Mouse (Mus musculus): ENCODE measurements around the gene Cpsf2. TPM values are rescaled to one million over a fixed set of nuclear protein-coding genes. Genes with fewer than 3 reads are reported as not detected.
A peak's percentile ranks its signal among the peaks of the same experiment; 100 is the strongest.
"Not testable (repeated sequence)": the region's sequence is repeated elsewhere in the genome, so short reads cannot be mapped to it uniquely, and the experiment has no call there.

Gene Cpsf2
- 9.5 and 10.8 TPM in 2 replicates for polyA plus RNA-seq (2012; rRNA removed)

DNA sequence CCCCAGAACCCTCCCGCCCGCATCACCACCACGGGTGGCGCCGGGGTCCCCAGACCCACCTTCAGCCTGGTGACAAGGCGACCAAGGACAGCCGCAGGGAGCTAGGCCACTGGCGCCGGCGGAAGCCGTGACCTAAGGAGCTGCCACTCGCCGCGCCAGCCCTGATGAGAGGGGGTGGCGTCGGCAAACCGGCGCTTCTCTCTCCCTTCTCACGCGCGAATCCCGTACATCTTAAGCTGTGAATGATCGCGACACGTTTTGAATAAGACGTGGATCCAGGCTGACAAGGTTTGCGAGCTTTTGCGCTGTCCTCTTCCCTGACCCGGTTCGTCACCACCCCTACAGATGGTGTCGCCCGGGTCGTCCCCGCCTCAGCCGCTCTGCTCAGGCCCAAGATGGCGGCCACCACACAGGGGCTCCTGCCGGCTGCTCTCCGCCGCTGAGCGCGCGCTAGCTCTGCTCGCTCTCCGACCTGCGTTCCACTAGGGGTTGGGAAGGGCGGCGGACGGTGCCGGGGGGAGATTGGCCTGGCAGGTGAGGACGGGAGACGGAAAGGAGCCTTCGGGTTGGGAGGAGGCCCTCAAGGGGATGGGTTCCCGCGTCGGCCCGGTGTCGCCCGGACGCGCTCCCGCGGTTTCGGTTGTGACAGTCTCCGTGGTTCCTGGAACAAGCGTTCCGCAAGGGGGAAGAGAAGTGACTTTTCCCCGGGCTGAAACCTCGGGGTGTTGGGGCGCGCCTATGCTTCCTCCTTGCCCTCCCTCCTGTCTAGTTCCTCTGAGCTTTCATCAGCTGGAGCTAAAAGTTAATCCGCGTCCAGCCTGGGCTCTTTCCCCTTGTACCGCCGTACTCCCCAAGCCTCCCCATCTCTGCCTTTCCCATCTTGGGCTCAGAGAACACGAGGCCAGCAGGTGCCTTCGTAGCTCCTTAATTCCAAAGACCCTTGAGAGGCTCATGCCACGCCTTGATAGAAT, at the start of gene Cpsf2:
Gene Cpsf2, plus strand, starts transcription at position 388 of the 971 bp plus-strand sequence.
- peak; percentile 93 for DNase-seq (ENCODE audit: low spot score)

DNA sequence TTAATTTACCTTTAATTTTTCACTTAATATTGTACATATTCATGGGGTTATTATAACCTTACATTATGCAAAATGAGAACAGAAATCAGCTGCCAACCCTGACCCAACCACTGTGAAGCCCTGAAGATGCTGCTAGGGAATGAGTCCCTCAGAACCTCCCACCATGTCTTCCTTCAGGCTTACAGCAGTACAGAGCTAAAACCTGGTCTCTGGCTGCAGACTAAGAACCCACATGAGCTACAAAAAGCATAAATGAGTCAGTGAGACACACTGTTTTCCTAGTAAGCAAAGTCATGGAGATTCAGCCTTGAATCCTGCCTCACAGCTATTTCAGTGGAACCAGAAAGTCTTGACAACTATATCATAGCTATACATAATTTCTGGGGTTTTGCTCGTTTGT, 47.4 kb upstream of the Cpsf2 start:
- no peak for DNase-seq (ENCODE audit: low spot score)

DNA sequence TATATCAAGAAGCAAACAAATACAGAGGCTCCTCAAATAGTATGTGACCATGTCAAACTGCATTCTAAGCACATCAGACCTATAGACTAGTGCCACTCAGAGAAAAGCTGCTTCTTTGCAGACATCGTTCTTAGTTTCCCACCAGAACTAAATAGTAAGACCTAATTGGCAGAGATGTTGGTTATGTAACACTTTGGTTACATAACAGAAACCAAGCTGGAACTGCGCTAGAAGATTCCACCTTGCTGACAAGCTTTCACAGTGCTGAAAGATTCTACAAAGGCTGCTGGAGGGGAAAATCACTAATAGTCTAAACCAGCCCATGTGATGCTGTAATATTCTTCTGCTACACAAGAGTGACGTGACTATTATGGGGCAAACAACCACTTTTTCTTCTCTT, 40.6 kb upstream of the Cpsf2 start:
- DNase-seq (ENCODE audit: low spot score): no peak

DNA sequence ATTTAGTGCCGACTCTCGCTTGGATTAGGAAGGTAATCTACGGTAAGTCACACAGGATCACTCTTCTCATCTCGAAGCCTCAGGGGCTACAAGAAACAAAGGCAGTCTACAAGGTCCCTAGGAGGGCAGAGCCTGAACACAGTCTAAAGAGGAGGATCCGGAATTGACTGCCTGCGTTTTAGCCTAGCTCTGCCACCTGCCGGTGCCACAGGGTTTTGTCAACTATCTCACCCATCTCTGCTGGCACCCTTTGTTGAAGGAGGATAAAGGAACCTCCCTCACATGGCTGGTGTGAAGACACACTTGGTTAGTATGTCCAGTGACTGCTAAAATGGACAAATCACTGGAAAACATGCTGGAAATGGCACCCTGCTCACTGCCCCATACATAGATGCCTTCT, 38.2 kb upstream of the Cpsf2 start:
- DNase-seq (ENCODE audit: low spot score): no peak

DNA sequence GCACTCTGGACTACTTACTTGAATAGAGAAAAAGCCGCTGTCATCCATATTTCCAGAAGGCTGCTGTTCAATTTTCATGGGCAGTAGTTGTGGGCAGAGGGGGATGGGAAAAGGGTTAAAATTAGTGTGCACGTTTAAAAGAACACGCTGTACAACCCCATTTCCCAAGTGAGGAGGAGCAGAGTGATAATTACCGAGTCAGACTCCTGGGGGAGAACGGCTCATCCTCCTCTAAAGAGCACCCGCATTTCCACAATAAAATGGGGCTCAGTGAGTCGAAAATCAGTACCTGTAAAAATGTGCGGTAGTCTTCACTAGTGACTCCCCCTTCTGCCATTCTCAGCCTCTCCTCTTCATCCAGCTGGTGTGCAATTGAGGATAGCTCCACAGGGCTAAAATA, 27.8 kb upstream of the Cpsf2 start:
- no peak for DNase-seq (ENCODE audit: low spot score)

DNA sequence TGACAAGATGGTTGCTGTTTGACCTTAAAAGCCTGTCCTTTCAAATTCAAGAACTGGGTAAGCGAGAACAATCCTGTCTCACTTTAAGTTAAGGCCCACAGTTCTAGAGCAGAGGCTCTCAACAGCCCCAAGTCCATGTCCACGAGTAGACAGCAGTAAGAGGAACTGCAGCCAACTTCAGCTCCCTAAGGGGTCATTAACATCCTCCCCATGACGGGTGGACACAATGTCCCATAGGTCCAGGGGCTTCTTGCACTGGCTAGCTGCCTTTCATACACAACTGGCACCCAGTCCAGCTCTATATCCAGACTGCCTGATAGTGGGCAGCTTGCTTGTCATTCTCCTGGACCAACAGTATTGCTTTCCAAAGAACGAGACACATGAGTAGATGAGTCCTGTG, 27.0 kb upstream of the Cpsf2 start:
- DNase-seq (ENCODE audit: low spot score): no peak

DNA sequence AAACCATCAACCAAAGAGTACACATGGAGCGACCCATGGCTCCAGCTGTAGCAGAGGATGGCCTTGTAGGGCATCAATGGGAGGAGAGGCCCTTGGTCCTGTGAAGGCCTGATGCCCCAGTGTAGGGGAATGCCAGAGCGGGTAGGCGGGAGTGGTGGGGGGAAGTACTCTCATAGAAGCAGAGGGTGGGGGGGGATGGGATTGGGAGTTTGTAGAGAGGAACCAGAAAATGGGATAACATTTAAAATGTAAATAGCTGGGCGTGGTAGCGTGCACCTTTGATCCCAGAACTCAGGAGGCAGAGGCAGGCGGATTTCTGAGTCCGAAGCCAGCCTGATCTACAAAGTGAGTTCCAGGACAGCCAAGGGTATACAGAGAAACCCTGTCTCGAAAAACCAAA, 20.0 kb upstream of the Cpsf2 start:
- DNase-seq (ENCODE audit: low spot score): not testable (repeated sequence)

DNA sequence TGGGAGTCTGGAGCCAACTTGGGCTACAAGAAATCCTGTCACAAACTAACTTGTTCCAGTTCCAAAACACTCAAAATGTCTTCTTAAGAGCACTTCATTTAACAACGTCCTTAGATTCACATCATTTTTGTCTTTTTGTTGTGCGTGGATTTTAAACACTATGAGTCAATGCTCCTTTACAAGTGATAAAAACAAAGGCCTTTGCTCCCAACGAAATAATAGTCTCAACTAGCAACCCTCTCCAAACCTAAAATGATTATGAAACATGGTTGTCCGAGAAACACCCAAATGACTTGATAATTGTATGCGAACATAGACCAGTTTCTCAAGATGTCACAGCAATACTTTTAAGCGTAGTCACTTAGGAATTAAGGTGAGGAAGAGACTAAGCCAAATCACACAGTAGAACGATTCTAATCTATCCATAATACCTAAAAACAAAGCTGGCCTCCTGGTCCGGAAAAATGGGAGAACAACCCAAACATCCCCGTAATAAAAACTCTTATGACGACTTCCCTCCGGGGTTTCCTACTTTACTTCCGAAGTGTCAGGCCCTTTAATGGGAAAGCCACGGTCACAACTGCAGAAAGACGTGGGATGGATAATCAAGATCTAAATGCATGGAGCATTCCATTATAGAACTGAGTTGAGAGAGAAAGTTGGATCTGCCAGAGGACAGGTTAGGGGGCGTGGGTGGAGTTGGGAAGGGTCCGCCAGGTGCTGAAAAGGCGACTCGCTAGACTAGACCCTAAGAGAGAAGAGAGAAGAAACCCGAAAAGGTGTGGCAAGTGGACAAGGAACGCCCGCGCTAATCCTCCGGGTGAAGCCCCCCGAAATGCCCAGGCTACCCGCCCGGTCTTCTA, 18.5 kb upstream of the Cpsf2 start:
- DNase-seq (ENCODE audit: low spot score): no peak

DNA sequence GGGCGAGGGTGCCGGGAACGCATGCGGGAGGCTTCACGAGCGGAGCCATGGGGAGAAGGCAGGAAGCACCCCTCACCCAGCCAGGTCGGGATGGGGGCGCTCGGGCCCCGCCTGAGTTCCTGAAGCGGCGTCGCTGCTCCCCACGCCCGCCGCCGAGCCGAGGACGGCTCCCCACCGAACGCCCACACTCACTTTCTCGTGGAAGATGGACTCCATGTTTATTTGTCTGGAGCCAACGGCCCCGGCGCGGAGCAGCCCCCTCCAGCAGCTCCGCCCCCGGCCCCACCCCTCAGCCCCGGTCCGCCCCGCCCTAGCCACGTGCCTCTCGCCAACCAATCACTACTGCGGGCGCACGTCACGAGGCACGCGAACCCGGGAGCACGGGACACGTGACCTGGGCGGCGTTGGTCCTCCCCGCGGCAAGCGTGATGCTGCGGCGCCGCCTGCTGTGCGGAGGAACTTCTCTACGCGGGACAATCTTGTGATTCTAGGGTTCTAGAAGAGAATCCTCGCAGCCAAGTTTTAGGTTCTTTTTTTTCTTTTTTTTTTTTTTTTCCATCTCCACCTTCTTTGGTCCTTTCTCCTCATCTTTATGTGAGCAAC, 17.7 kb upstream of the Cpsf2 start, which contains the start of gene Atxn3:
Gene Atxn3, minus strand, starts transcription at position 305 of the 603 bp plus-strand sequence.
- DNase-seq (ENCODE audit: low spot score): peak; percentile 98

DNA sequence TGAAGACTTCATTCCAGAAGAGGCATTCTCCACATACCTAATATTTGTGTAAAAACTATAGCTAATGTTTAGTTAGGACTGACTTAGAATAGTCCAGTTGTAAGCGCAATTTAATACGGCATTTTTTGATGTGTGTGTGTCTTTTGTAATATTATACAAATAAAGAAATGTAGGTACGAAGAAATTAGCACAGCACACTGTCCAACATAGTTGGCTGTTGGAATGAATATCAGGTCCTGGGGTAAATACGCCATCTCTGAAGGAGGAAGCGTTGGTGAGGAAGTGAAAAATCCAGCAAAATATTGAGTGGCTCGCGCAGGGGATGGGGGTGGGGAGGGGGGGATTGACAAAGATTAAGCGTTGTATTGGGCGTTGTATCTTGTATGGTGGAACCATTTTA, 17.2 kb upstream of the Cpsf2 start:
- DNase-seq (ENCODE audit: low spot score): no peak

DNA sequence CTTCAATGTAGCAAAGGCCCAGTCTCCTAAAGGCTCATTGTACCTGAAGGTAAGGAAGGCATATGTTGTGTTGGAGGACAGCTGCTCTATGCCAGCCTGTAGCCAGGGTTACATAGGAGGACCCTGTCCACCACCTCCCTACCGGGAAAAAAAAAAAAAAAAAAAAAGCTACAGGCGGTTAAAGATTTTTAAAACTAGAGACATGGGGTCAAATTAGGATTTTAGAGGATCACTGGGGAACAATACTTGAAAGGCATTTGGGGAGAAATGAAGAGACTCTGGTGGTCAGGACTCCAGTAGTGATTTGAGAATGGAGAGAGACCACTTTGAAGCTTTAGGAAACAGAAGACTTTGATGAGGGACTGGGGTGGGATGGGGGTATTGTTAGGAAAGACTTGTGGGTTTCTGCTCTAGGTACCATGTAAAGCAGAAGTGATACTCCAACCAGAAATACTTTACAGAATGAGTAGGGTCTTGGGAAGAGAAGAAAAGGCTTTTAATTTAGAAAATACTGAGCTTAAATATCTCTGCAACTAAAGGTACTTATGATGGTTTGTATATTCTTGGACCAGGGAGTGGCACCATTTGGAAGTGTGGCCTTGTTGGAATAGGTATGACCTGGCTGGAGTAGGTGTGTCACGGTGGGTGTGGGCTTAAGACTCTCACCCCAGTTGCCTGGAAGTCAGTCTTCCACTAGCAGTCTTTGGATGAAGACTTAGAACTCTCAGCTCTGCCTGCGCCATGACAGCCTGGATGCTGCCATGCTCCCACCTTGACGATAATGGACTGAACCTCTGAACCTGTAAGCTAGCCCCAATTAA, 16.6 kb upstream of the Cpsf2 start:
- DNase-seq (ENCODE audit: low spot score): not testable (repeated sequence)

DNA sequence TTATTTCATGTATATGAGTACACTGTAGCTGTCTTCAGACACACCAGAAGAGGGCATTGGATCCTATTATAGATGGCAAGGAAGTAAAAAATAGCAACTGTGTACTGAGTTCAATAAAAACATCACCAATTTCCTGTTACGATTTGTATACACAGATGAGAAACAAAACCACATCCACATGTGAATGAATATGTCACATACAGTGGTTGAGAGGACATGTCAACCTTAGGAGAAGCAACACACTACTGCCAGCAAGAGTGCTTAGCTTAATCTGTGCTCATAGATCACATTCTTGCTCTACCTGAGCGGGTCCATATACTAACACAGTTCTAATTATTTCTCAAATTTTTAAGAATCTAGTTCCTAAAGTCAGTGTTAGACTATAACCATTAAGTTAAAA, 4.5 kb upstream of the Cpsf2 start:
- DNase-seq (ENCODE audit: low spot score): no peak

DNA sequence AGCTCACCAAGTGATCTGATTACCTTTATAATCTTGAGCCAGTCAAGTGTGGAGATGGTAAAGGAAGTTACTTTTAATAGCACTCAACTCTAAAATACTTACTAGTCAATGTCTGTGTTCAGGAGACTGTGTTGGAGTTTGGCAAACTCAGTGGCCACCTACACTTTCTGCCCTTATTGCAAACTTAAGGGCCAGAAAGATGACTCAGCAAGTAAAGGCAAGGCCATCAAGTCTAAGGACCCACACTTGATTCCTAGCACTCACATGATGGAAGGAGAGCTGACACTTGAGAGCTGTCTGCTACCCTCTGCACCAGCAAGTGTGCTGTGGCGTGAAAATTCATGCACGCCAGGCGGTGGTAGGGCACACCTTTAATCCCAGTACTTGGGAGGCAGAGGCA, 3.6 kb upstream of the Cpsf2 start:
- DNase-seq (ENCODE audit: low spot score): no peak

DNA sequence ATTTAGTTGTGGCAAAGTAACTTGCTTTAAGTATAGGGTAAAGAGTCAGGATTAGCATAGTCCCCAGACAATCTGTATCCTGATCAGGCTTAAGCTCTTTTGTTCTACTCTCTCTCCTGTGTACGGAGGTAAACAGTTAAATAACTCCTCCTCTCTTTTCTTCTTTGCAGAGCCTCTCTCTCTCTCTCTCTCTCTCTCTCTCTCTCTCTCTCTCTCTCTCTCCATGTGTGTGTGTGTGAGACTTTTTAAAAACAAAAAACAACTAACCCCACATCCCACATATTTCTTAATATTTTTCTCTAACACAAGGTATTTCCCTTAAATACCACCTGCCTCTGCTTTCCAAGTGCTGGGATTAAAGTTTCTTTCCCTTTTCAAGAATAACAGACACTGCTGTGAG, 1.2 kb upstream of the Cpsf2 start:
- no peak for DNase-seq (ENCODE audit: low spot score)

DNA sequence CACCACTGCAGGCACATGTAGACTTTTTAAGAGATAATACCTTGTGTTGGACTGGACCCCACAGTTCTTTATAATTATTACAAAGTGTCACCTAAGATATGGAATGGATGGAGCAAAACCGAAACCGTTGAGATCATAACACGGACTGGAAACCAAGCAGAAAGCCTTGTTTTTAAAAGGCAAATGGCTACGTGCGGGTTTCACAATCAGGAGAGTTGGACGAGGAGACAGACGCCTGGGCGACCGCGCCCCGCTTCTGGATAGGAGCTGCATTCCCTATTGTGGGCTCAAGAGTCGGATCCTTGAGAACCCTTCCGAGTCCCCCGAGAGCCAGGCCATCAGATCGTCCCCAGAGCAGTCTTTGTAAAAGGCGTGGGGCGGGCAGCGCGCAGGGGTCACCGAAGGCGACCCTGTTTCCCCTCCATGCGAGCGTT, 604 bp upstream of the Cpsf2 start:
- no peak for DNase-seq (ENCODE audit: low spot score)

DNA sequence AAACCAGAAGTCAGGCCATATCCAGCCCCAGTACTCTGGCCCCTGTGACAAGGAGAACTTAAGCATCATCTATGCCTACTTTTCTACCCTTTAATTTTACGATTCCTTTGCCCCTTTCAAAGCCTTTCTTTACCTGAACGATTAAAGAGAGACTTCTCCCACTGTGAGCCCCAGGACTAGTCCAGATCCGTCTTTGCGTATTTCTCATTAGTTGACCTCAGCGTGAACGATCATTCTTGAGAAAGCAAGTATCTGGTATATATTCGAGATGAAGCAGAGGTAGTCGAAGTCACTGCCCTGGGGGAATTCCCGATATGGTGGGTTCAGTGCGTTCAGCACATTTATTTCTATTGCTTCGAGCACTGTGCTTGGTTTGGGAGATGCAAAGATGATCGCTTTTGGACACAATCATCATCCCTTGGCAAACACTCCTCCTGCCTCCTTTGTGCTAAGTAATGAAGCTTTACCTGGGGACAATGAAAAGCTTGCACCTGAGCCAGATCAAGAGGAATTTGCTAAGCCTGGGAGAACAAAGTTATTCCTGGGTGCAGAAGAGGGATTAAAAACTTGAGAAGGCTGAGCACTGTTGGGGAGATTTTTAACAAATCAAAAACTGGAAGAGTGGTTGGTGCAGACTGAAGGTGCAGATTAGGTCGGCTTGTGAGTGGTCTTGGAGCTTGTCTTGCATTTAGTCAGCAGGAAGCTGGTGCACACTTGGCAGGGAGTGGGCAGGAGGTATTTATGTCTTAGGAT, 1.0 kb downstream of the Cpsf2 start:
- DNase-seq (ENCODE audit: low spot score): no peak

DNA sequence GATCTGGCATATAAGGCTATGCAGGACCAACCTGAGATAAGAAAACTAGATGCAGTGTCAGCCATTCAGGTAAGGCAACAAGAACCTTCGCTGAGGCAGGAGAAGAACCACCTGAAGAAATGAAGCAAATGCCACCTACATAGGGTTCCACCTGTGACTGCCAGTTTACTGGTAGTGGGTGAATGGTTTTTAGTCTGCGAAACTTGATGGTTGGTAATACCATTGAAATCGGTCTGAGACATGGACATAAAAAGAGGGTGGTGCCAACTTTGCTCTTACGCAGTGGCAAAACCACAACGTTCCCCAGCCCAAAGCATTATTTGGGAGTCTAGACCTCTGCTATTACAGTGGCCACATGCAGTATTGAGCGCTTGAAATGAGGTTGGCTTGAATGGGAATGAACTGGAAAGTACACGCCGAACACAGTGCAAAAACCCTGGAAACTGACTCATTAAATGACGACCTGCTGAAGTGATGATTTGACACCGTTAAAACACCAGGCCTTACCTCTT, 1.7 kb downstream of the Cpsf2 start:
- no peak for DNase-seq (ENCODE audit: low spot score)

DNA sequence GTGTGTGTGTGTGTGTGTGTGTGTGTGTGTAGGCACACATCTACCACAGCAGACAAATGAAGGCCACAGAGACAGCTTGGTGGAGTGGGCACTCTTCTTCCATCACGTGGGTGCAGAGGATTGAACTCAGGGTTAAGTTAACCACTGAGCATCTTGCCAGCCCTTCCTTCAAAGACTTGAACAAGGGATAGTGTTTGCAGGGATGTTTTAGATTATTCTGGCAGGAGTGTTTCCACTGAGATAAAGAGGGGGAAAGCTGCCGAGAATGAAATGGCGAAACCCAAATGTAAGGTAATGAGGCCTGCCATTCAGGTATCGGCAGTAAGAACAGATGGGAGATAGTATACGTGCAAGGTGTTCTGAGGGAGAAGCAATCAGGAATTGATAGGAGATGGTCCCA, 2.4 kb downstream of the Cpsf2 start:
- DNase-seq (ENCODE audit: low spot score): no peak

DNA sequence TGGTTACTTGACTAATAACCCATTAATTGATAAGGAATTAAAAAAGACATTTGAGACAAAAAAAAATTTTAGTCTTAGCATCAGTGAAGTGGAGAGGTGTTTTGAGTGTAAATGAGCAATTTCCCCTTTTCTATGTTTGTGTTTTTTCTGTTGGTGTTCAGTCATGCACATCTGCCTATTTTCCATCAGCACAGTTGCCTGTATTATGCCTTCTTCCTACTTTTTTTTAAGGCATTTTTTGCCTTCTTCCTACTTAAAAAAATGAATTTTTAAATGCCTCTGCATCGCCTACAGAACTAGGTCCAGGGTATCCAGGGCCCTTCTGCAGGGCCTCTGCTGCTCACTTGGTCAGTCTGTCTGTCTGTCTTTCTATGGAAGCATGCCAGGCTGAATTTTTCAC, 2.8 kb downstream of the Cpsf2 start:
- DNase-seq (ENCODE audit: low spot score): no peak

DNA sequence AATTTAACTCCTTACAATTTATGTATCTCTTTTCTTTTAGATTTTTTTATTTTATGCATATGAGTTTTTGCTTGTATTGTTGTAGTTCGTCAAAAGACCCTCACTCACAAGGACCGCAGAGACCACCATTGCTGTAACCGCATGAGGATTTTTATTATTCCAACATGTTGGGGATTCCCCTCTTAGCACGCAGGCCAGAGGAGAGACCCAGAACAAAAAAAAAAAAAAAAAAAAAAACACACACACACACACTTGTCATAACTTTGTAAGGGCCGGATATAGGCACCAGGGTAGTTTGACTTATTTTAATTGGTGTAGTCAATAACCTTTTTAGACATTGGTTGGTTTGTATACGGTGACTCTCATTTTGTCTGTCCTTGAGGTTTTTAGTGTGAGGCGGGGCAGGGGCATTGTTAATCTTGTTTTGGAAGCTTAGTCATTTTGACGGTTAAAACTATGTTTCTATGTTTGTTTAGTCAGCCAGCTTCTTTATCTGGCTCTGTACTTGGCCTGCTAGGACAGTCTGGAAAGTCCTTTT, 3.5 kb downstream of the Cpsf2 start:
- DNase-seq (ENCODE audit: low spot score): no peak
